Mouse (Mus musculus) cerebral cortex, adult 2 months (tissue): Measurements from ENCODE around the gene Mgat2.

ENCODE experiments used
- WGBS: fragments of 180-500 bp; shearing (Covaris S2); methylation state at CpG from one replicate; pipeline ENCODE4 v1.1.7; 2018; 5-methylcytosine and 5-hydroxymethylcytosine counted together

The Mgat2 gene

DNA sequence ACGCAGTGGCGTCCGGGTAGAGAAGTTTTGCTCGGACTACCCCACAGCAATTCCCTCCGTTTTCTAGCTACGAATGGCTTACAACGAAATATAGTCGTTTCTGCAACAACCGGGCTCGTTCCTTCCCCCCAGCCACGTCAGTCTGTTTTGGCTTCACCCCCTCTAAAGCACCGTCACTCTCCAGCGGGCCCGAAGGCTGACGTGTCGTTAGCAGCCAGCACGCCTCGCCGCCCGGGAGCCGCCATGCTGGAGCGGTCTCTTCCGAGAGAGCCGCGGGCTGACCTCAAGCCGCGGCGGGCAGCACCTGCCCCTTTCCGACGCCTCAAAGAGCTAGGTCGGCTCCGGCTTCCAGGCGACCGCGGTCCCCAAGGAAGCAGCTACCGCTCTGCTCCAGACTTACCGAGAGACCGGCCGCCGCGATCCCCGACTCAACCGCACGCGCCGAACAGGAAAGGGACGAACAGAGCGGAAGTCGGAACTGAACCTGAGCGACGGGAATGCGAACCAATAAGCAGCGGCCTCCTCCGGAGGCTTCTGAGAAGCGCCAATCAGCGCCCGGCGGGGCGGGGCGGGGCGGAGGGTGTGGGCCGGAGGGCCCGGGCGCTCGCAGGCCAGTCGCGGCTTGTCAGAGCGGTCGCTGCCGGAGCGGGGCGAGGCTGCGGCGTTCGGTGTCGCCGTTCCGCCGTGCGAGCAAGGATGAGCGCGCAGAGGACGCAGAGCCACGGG is at the start of gene Mgat2, which contains the start of gene Rpl36al:
Gene Mgat2 (plus strand): TSS at position 575 of the 726 bp plus-strand sequence.
Gene Rpl36al (minus strand): TSS at position 501 of the 726 bp plus-strand sequence.
- under 1% methylated on average over 83 of the region's 84 CpGs for WGBS

DNA sequence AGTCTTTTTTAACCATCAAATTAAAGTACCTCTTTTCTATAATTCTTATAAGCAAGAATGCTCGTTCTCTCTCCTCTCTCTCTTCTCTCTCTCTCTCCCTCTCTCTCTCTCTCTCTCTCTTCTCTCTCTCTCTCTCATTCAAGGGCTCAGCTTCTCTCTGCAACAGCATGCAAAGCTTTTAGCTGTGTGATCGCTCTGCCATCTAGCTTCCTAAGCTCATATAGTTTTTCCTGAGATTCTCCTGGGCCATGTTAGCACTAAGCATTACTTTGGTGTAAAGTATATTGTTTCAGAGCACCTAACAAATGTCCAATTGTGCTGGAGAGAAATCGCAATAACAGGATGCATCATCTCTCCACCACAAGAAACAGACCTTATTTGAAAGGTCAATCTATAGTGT is 44.8 kb upstream of the Mgat2 start:
- 81% methylated on average over 3 of the region's 3 CpGs for WGBS

DNA sequence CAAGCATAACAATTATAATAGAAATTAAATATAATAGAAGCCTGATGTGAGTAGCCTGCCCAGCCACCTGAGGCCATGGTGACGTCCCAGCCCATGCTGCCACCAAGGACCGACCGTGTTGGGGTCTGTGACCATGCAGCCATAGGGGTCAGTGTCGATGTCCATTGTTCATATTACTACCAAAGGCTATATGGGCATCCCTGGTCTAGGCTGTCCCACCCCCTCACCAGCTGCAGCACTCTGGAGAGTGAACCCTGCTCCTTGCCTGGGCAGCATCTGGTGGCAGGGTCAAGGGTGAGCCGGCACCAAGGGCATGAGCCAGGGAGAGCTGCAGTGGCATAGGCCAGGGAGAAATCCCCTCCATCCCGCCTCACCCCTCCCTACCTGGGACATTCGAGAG is 44.1 kb upstream of the Mgat2 start:
- WGBS = 92% methylated on average over 7 of the region's 7 CpGs

DNA sequence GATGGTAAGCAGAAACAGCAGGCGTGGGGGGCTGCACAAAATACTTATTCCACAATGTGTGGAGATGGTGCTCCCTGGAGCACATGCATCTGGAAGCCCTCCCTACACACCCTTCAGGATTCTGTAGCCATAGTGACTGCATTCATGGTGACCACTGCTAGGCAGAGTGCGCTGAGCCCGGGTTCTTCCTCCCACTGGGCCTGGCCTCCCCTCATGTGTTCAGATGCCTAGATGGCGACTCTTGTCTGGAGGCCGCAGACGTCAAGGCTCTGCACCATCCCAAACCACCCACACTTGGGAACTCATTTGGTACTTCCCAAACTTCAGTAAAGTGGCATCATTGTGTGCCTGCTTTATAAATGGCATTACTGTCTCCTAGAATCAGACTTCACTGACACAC is 40.5 kb upstream of the Mgat2 start:
- WGBS = 80% methylated on average over 6 of the region's 6 CpGs

DNA sequence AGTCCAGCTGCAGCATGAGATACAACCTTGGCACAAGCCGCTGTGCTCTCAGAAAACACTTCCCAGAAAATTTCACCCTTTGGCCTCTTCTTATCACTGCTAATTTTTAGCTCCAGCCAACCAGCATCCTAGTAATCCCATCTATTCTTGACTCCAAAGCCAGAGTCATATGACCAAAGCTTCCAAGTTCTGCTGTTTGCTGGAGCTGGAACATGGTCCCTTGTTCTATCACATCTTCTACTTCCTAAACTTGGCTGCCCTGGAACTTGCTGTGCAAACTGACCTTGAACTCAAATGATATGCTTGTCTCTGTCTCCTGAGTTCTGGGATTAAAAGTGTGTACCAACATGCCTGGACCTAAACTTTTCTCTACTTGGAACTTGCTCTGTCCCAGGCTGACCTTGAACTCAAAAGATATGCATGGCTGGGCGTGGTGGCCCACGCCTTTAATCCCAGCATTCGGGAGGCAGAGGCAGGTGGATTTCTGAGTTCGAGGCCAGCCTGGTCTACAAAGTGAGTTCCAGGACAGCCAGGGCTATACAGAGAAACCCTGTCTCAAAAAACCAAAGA is 36.7 kb upstream of the Mgat2 start:
- WGBS = 96% methylated on average over 5 of the region's 5 CpGs

DNA sequence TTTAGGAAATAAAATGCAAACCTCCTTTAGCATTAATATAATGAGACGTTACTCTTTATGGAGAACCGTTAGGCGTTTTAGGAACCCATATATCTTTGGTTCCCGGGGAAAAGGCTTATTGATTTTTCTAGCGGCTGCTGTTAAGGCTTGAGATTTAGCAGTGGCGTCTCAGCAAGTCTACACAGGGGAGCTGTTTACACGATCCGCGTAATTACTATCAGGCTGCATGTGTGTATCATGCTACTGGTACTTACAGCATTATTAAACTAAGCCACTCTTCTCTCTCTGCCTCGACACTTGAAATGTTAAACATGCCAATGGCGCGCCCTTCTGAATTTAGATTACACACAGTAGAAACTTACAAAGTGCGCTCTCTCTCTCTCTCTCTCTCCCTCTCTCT is 33.9 kb upstream of the Mgat2 start:
- WGBS = 92% methylated on average over 13 of the region's 13 CpGs

DNA sequence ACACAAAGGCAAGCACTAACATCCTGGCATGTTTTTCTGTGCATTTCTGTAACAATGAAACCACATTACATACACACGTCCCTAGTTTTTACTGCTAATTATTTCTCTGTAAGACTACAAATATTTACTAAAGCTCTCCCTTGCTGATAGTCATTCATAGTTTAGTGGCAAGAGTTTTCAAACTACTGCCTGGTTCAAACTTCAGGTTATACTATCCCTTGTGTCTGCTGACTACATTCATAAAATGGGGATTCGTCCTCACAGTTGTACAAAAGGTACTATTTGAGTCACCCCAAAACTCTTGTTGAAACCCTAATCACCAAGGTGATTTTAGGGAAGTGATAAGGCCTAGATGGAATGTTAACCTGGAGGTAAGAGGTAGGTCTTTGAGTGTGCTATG is 28.0 kb upstream of the Mgat2 start:
- 76% methylated on average over 2 of the region's 2 CpGs for WGBS

DNA sequence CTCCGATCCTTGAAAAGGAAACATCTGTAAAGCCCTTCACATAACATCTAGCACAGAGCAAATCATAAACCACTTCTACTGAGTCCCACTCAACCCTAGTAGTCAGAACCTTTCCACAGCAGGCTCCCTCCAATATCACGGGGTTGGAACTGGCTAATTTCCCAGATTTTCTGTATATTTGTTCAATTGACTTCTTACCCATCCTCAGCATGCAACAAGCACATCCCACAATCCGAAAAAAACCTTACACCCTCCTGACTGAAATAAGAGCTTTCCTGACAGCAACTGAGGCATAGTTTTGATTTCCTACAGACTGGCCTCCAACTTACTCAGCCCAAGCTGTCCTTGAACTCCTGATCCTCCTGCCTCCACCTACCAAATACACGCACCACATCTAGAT is 27.5 kb upstream of the Mgat2 start:
- WGBS = 83% methylated on average over 4 of the region's 4 CpGs

DNA sequence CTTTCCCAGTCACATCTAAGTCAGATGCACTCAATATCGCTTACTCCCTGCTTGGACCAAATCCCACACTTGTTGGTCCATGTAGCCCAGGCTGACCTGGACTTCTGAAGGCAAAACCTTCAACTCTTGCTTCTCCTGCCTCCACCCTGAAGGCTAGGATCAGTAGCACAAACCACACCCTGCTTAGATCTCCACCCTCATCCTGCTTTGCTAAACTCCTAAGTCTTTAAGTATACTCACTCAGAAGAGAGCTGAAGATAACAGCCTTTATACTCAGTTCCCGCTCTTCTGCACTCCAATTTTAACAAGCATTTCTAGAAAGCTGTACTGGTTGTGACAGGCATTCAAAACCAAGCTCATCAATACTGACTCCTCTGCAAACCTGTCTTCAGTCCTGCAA is 26.9 kb upstream of the Mgat2 start:
- 98% methylated on average over 2 of the region's 2 CpGs for WGBS

DNA sequence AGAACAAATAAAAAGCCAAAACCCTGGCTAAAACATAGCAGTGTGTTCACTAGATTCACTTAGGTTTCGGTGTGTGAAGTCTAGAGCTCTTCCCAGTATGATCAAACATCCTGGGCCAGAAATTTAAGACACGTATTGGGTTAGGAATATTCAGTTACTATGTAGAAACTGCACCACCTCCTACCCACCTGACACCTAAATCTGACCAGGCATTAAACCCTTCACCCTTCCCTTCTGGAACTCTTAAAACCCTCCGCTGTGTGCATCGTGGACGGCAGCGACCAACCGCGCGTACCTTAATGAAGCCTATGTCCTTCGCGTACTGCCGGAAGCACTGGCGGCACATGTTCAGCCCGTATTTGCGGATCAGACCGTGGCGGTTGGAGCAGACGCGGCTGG is 25.6 kb upstream of the Mgat2 start:
- under 1% methylated on average over 19 of the region's 19 CpGs for WGBS

DNA sequence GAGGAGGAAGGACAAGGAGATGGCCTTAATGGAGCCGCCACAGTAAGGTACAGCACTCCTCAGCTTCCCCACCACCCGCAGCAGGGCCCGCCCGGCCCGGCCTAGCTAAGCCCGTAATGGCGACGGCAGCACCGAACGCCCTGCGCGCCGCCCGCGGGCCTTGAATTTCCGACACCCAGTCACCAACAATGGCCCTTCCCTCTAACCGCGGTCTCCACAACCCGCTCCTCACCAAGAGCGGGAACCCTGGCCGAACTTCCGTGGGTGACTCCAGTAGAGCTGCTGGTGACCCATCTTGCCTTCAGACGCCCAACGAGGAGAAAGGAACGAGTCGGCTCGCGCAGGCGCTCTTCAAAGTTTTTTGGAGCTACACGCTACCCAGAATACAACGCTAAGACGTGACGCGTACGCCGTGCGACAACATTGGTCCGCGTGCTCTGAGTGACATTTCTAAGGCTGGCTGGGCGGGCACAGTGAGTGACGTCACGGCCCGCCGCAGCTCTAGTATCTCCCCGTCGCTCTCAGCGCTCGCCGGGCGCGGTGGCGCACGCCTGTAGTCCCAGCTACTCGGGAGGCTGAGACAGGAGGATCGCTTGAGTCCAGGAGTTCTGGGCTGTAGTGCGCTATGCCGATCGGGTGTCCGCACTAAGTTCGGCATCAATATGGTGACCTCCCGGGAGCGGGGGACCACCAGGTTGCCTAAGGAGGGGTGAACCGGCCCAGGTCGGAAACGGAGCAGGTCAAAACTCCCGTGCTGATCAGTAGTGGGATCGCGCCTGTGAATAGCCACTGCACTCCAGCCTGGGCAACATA is 25.0 kb upstream of the Mgat2 start, which contains the start of gene Rps29:
Gene Rps29 (minus strand): TSS at position 422 of the 813 bp plus-strand sequence.
- under 1% methylated on average over 61 of the region's 68 CpGs for WGBS

DNA sequence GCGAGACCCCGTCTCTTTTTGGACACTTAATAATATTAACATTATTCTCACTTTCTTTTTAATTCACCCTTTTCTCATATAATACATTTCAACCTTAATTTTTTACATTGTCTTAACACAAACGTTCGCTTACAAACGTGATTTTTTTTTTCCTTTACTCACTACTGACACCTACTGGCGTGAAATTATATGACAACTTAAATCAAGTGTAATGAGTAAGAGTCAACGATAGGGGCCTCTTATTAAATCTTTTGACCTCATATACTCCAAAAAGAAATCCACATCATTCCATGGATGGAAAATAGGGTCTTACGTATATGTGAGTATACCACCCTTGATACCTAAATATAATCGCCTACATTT is 24.4 kb upstream of the Mgat2 start:
- 3% methylated on average over 9 of the region's 9 CpGs for WGBS

DNA sequence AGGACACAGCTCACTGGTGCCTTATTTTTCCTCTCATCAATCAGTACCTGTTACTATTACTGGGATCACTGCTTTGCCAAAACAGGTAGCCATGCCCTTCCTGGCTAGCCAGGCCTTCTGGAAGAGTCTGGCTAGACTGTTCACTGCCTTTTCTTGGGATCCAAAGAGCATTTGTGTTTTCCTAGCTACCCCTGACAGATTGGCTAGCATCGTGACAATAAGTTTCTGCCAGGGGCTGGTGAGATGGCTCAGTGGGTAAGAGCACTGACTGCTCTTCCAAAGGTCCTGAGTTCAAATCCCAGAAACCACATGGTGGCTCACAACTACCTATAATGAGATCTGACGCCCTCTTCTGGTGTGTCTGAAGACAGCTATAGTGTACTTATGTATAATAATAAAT is 23.3 kb upstream of the Mgat2 start:
- WGBS = 72% methylated on average over 2 of the region's 2 CpGs

DNA sequence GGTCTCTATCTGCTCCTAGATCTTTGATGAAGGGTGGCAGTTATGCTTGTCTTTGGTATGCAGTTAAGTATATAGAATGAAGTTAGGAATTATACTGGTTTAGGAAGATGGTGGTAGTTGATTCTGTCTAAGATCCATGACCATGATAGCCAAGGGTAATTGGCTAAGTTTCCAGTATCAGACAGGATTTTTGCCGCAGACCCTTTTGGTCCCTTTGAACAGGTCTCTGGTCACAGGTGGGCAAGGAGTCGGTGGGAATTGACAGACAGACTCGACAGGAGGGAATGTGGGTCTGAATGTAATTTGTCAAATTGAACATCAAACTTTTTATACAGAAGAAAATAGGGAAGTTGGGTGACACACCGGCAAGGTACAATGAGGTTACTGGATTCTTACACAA is 20.4 kb upstream of the Mgat2 start:
- WGBS = 89% methylated on average over 4 of the region's 4 CpGs

DNA sequence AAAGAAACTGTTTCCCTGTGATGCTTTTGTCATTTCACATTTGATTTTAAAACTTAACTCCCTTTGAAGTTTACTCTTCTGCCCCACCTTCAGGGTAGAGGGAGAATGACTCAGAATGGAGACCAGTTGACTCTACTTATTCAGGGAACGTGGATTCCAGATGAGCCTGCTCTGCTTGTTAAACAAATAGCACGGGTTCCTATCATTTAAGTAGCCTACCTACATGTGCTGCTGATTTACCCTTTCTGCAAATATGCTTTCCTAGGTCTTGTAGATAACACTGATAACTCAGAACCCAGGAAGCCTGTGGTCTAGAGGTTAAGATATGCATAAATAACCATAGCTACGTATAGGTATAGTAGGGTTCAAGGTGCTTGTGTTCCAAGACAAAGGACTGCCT is 19.1 kb upstream of the Mgat2 start:
- 61% methylated on average over 3 of the region's 3 CpGs for WGBS

DNA sequence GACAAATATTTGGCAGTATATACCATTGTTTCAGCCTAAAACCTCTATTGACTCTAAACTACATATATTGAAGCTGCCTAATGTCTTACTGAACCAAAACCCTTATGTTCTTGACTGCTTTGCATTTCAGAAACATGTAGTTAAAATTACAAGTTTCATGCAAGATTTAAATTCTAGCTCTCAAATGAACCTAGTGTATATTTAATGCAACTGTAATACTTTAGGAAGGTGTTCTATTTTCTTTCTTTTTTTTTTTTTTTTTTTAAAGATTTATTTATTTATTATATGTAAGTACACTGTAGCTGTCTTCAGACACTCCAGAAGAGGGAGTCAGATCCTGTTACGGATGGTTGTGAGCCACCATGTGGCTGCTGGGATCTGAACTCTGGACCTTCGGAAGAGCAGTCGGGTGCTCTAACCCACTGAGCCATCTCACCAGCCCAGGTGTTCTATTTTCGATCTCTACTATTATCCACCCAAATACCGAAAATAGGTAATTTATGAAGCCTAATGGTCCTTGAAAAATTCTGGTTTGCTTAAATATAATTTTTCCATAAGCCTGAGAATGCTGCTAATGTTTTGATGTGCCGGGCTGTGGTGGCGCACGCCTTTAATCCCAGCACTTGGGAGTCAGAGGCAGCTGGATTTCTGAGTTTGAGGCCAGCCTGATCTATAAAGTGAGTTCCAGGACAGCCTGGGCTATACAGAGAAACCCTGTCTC is 16.9 kb upstream of the Mgat2 start:
- 73% methylated on average over 8 of the region's 8 CpGs for WGBS

DNA sequence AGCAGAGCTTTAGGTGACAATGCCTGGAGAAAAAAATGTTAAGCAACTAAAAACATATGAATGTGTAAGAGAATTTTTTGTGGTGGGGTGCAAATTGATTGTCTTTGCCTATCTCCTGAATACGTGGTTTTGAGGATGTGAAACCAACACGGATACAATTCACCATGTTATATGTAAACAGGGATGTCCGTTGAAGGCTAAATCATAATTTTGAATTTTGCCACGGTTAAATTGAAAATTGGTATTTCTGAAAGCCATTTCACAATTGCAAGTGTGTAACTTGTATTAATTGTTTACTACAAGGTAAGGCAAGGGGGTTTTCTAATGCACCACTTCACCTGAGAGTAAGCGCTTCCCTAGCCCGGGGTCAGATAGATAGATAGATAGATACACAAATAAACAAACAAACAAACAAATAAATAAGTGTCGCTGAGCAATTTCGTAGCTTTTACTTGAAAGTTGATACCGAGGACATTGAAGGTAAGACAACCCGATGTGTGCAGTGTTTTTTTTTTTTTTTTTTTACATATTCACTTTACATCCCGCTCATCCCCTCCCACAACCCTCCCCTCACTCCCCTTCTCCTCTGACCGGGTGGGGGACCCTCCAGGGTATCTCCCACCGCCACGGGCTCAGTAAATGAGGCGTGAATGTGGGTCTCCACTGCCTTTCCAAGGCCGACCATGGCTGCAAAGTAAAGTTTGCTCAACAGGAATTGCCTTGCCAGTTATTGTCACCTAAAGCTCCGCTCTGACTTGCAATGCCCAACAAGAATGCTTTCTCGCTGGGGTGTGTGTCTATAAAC is 16.1 kb upstream of the Mgat2 start:
- WGBS = 7% methylated on average over 18 of the region's 18 CpGs

DNA sequence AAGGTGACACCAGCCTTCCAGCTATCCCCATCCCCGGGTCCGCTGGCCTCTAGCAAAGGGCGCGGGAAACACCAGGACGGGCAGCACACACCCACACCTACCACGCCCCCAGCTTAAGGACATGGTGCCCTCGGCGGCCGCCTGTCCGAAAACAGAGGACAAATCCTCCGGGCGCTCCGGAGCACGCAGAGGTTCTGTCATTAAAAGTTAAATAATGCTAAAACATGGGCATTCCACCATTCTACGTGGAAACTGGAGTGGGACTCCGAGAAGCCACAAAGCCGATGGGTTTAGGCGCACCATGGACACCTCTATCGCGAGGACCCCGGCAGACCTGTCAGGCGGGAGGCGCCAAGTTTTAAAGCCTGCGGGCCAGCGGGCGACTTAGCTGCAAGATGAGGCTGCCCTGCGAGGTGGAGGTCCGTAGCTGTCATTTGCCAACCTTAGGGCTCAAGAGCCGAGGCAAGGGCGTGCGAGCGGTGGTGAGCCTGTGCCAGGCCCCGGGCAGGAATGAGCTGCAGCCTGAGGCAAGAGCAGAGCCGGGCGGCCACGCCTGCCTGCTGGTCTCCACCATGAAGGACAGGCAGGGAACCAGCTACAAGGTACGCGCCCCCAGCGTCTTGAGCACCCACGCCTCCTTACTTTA is 15.4 kb upstream of the Mgat2 start, which contains the start of gene Lrr1:
Gene Lrr1 (plus strand): TSS at position 354 of the 646 bp plus-strand sequence.
- under 1% methylated on average over 40 of the region's 40 CpGs for WGBS

DNA sequence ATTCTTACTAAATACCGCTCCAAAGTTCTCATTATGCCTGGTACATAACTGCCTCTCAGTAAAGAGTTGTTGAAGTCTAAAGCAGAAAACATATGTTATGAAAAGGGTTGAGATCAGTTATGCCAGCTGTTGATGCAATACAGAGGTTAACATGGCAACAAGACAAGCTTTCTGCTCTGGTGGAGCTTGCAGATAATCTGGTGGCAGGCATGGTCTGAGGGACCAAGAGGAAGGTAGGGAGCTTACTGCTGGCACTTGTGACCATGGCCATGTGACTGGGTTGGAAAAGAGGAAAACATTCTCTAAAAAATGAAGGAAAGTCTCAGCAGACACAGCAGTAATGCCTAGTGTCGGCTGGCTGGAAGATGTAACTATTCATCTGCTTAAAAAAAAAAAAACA is 12.7 kb upstream of the Mgat2 start:
- 94% methylated on average over 2 of the region's 2 CpGs for WGBS

DNA sequence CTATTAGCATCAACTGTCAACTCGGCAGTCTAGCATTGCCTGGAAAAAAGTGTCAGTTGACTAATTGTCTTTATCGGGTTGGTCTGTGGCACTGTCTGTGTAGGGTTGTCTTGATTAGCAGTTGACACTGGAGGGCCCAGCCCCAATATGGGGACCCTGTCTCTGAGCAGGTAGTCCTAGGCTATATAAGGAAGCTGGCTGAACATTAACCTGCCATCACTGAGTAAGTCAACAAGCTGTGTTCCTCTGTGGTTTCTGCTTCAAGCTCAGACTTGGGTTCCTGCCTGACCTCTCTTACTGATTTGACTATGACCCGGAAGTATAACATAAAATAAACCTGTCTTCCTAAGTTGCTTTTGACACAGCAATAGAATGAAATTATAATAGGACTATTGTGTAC is 8.0 kb upstream of the Mgat2 start:
- 98% methylated on average over 3 of the region's 3 CpGs for WGBS

DNA sequence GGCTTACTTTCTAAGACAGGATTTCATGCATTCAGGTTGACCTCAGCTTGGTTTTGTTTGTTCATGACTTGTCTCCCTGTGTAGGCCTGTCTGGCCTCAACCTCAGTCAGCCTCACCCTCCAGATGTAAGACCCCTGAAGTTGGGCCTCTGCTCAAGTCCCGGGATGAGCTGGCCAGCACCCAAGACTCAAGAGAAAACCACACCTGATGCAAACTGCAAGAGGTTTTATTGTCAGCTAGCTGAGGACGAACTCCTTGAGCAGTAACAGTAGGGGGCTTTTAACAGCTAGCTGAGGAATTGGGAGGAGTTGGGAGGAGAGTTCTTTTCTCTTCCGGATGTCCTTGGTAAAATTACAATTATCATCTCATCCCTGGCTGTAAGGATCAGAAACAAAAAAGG is 6.4 kb upstream of the Mgat2 start:
- WGBS = 67% methylated on average over 3 of the region's 3 CpGs
